Mouse (Mus musculus) cortical plate, adult 2 months (tissue): ENCODE results near the gene Tpm1. TPM values are rescaled to one million over a fixed set of nuclear protein-coding genes. Genes with fewer than 3 reads are reported as not detected.

Experiments used
- H3K27ac ChIP-seq: fragments of 200-500 bp; 2 replicates; pipeline ENCODE4 v1.5.1; 2012; ENCODE audit warnings: low read length, control low read depth, inconsistent platforms; ENCODE audit not compliant: insufficient read depth
- H3K4me1 ChIP-seq: fragments of 200-500 bp; 2 replicates; pipeline ENCODE4 v1.6.1; 2011; ENCODE audit warnings: low read length; ENCODE audit not compliant: control insufficient read depth, insufficient read depth
- H3K4me3 ChIP-seq: fragments of 200-500 bp; 2 replicates; pipeline ENCODE4 v1.5.1; 2011; ENCODE audit warnings: mild to moderate bottlenecking, low read length, control low read depth; ENCODE audit not compliant: insufficient read depth
- CTCF ChIP-seq: fragments of 200-500 bp; IDR thresholded peaks from 2 replicates; pipeline ENCODE4 v1.5.1; 2011; ENCODE audit warnings: mild to moderate bottlenecking, control low read depth, low read length; ENCODE audit not compliant: insufficient read depth; ENCODE audit errors: extremely low read depth
- POLR2A ChIP-seq: fragments of 200-500 bp; IDR thresholded peaks from 2 replicates; pipeline ENCODE4 v1.6.1; 2011; ENCODE audit warnings: mild to moderate bottlenecking, low read length, control low read depth; ENCODE audit not compliant: insufficient read depth; ENCODE audit errors: extremely low read depth
- polyA plus RNA-seq: library from polyadenylated mRNA; depleted of rRNA; stranded (reverse); fragments of >200 nt; gene quantifications from 2 replicates; pipeline ENCODE4 v1.2.3, GENCODE M21; 2012; rRNA removed

The Tpm1 gene
- polyA plus RNA-seq, result 234 and 242 TPM in 2 replicates

DNA sequence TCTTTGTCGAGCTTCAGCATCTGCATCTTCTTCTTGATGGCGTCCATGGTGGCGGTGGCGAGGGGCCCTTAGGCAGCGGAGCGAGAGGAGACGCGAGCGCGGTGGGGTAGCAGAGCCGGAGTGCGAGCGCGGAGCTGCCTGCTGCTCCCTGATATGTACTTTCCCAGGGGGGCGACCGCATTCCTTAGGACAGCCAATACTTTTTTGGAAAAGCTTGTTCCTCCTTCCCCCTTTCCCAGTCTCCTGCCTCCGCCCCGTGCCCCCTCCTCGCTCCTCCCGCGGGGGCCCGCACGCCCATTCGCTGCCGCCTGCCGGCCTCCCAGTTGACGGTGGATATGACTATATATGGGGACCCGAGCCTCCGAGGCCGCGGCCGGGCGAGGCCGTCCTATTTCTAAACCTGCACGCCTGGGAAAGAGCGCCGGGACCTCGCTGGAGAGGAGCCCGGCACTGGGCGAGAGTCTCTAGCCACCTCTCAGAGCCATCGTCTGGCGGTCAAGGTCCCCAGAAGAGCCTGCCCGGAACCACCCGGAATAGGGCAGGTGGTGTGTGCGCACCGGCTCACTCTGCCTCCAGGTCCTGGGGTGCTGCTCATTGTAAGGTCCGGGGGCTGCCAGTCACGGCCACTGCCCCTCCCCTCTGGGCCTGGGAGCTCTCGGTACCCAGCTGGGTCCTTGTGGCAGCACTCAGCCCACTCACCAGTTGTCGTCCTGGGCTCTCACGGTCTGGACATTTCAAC is at the start of gene Tpm1:
TSS of gene Tpm1 (minus strand) at position 321 of the 739 bp plus-strand sequence.
- TF ChIP-seq POLR2A (peak; percentile 62; the same call in 1 of the 2 replicates), CTCF (no peak)
- Histone ChIP-seq H3K4me1 (no peaks in the 10 kb centered on the region), H3K4me3 (peak within 1 kb of the TSS; percentile 59), H3K27ac (peak within 1 kb of the TSS; percentile 67)

DNA sequence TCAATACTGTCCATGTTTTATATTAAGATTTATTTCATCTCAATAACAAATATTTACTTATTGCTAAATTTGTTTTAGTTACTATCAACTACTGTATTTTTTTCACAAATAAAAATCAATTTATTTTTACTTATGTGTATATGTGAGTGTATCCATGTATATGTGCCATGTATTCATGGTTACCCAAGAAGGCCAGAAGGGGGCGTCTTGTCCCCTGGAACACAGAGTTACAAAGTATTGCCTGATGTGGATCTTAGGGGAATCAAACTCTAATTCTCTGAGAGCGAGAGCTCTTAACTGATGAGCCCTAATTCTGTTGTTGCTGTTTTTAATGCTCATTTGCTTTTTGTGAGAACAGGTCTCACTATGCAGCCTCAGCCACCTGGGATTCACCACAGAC is 45.2 kb upstream of the Tpm1 start:
- Histone ChIP-seq H3K4me1 (no peaks in the 10 kb centered on the region), H3K27ac (no peak overlapping the region), H3K4me3 (no peak overlapping the region)
- no peak for TF ChIP-seq CTCF
- no peak for TF ChIP-seq POLR2A

DNA sequence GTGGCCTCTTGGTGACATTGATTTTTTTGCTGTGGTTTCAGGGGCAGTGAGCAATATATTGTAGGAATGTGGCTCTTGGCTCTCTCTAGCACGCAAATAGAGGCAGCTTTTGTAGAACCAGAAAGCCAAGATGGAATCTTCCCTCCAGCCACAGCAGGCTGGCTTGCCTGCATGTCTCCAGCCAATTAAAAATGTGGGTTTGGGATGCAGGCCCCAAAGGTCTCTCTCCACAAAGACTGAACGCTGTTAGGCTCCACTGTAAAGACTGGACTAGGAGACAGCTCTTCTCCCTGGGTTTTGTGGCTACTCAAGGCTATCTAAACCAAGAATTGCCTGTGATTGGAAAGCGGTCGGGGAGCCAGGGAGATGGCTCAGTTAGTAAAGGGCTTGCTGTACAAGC is 43.0 kb upstream of the Tpm1 start:
- Histone ChIP-seq H3K27ac (no peak overlapping the region), H3K4me1 (no peaks in the 10 kb centered on the region), H3K4me3 (no peak overlapping the region)
- no peak for TF ChIP-seq POLR2A

DNA sequence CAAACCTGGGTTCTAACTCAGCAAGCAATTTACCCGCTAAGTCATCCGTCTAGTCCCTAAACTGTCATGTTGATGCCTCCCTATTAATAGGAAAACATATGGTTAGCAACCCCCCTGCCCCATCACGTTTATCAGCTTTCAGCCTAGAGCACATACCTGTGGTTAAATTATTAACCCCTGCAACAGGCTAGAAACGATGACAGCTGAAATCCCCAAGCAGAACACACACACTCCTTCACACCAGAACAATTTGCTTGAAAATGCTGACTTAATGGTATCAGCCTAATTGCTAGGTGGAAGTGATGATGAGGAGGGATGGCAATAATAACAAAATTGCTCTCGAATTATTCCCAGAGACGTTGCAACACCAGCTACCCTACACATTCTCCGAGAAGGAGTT is 42.4 kb upstream of the Tpm1 start:
- TF ChIP-seq POLR2A (no peak), CTCF (no peak)
- H3K4me3 ChIP-seq, result no peak overlapping the region
- H3K27ac ChIP-seq, result no peak overlapping the region
- H3K4me1 ChIP-seq, result no peaks in the 10 kb centered on the region

DNA sequence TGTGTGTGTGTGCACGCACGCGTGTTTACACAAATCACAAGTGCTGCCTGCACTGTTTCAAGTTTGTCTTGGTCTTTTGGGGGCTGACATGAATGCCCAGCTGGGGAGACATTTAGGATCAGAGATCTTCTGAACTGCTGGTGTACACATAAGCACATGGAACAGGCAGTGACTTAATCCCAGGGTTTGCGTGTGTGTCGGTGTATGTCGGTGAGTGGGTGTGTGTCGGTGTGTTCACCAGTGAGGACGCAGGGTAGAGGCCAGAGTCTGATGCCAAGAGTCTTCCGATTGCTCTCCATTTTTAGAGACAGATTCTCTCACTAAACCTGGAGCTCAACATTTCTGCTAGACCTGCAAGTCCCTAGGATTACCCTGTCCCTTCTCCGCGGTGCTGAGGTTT is 41.9 kb upstream of the Tpm1 start:
- TF ChIP-seq POLR2A (no peak), CTCF (no peak)
- Histone ChIP-seq H3K4me1 (no peaks in the 10 kb centered on the region), H3K27ac (no peak overlapping the region), H3K4me3 (no peak overlapping the region)

DNA sequence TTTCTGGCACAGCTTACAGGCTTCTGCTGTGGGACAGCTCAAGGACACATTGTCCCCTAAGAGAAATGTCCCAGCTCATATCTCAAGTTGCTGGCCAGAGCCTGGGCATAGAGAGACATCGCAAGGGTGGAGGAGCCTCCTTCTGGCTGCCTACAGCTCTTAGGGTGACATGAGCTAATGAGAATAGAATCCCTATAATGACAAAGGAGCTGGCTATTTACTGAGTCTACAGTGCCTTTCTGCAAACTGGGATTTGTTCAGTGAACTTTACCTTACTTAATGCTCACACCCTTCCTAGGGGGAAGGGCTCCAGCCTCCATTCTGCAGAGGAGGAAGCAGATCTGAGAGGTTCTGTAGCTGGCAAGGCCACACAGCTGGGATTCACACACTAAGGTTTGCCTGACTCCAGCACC is 41.4 kb upstream of the Tpm1 start:
- no peaks in the 10 kb centered on the region for H3K4me1 ChIP-seq
- no peak overlapping the region for H3K27ac ChIP-seq
- TF ChIP-seq POLR2A (no peak), CTCF (no peak)
- H3K4me3 ChIP-seq, result no peak overlapping the region

DNA sequence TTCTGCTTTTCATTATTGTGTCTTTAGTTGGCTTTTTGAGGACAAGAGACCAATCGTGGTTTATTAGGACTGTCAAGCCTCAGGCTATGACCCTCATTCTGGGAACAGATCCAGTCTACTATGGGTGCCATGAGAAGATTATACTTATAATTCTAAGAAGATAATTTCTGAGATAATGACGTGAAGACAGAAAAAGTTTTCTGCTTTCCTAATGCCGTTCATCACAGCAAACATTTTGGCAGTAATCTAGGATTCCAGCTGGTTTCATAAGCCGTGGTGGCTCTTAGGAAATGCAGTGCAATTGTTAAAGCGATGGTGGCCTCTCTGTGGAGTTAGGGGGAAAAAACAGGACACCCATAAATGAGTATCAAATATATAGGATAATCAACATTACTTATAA is 40.0 kb upstream of the Tpm1 start:
- Histone ChIP-seq H3K4me3 (no peak overlapping the region), H3K27ac (no peak overlapping the region), H3K4me1 (no peaks in the 10 kb centered on the region)
- no peak for TF ChIP-seq POLR2A
- TF ChIP-seq CTCF, result no peak

DNA sequence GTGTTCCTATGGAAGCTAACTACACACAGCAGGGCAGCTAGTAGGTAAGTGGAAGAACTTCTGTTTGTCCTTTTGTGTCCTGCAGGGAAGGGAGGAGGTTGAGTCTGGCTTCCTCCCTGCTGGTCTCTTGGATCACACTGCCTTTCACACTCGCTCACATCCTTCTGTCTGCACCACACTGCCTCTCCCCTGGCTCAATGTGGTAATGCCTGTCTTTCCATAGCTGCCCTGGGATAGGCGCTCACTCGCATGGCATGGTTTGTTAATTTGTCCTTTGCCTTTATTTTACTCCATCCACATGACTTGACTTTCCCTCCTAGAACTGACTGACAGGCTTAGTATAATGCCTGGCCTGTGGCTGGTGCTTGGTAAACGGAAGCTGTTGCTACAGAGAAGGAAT is 34.6 kb upstream of the Tpm1 start:
- H3K4me1 ChIP-seq, result no peaks in the 10 kb centered on the region
- no peak overlapping the region for H3K4me3 ChIP-seq
- TF ChIP-seq CTCF (no peak), POLR2A (no peak)
- H3K27ac ChIP-seq, result no peak overlapping the region

DNA sequence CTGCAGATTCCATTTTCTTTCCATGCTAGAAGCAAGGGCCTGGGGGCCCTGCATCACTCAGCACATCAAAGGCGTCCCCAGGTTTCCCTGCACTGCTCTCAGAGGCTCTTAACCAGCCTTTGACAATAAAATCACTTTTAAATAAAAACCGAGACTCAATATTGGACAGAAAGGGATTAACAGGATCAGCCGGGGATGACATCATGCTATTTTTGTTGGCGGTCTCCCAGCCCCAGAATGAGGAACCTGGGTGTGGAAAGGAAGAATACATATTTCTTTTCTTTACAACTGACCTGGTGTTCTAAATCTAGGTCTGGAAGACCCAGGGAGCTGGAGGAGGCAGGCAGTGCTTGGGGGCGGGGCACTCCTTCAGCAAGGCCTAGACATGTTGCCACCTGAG is 32.5 kb upstream of the Tpm1 start:
- TF ChIP-seq POLR2A (no peak), CTCF (no peak)
- H3K4me1 ChIP-seq, result no peaks in the 10 kb centered on the region
- no peak overlapping the region for H3K4me3 ChIP-seq
- no peak overlapping the region for H3K27ac ChIP-seq

DNA sequence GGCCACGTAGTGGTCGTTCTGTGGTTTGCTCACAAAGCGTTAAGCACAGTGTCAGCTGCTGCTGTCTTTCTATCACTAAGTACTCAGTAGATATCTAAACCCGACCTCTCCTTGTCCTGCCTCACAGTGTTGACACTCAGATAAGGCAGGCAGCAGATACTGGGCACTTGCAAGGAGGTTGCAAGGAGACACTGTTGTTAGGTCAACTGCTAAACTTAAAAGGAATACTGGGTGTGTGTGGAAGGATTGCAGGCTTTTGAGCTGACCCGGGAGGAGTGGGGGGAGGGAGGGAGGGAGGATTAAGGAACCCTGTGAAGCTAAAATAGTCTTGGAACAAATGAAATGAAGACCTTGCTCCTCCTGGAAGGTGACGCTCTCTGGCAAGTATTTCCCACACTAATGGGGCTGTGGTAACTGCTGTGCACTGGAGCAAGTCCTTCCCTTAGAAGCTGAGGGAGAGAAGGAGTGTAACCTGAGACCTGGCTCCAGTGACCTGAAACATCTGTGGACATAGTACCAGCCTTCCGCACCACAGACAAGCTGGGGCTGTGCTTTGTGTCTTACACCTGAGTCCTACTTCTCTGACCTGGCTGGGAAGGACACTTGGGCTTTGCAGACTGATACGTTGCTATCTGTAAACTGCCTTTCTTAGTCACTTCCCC is 28.6 kb upstream of the Tpm1 start:
- Histone ChIP-seq H3K27ac (no peak overlapping the region), H3K4me1 (no peaks in the 10 kb centered on the region), H3K4me3 (no peak overlapping the region)
- TF ChIP-seq POLR2A (no peak), CTCF (no peak)

DNA sequence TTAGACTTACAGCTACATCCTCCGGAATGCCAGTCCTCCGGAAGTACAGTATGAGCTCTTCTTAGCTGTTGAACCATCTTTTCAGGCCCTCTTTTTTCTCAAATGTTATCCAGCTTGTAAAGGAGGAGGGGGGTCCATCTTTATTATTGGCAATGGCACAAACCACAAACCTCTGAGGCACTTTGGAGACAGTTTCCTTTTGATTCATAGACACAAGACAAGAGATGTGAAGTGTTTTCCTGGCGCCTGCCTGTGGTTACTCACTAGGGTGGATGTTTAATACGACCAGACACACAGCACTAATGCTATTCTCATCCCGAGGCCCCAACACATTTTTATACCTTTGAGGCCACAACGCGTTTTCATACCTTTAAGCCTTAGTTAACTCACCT is 28.1 kb upstream of the Tpm1 start:
- H3K4me3 ChIP-seq, result no peak overlapping the region
- H3K4me1 ChIP-seq, result no peaks in the 10 kb centered on the region
- H3K27ac ChIP-seq, result no peak overlapping the region
- no peak for TF ChIP-seq CTCF
- TF ChIP-seq POLR2A, result no peak
